ENCODE assay signal across 12 mouse cellular contexts in genomic region chr5:23140183-23140921, GRCm38 (mm10).
DNase-seq lines count a peak whose midpoint lies in the region; ATAC-seq lines count a peak whose summit lies in the region.
"Had no signal": no experiment of that assay in that cellular context is flagged by ENCODE, and none has a peak within 500 bp of the region (broad histone marks: within the 10 kb centered on the region; RNA-seq: fewer than 3 reads in every experiment).

No protein-coding gene starts in this region.

- 38% methylated on average over 9 of the region's 9 CpGs for WGBS in forebrain, embryonic 15.5 days
- WGBS in forebrain, embryonic 11.5 days = 79% methylated on average over 9 of the region's 9 CpGs
- 39% methylated on average over 9 of the region's 9 CpGs for WGBS in midbrain, embryonic 16.5 days

- no peaks in the 10 kb centered on the region for H3K36me3 ChIP-seq in forebrain, embryonic 15.5 days
- no peaks in the 10 kb centered on the region for H3K36me3 ChIP-seq in forebrain, embryonic 11.5 days (ENCODE audit: control insufficient read depth, insufficient read depth, low read length)
- no peaks in the 10 kb centered on the region for H3K36me3 ChIP-seq in midbrain, embryonic 16.5 days (ENCODE audit: control insufficient read depth, insufficient read depth, low read length)
- H3K36me3 ChIP-seq: liver, embryonic 13.5 days had no signal

- peaks cover 5% of the 10 kb centered on the region; the same call in 1 of the 2 replicates for H3K4me1 ChIP-seq in forebrain, embryonic 15.5 days
- no peaks in the 10 kb centered on the region for H3K4me1 ChIP-seq in forebrain, embryonic 11.5 days (replicated peaks; ENCODE audit: control insufficient read depth, insufficient read depth, low read length)
- 0 out of 2 replicates have a peak, but pooled peaks cover 8% of the 10 kb centered on the region for H3K4me1 ChIP-seq in midbrain, embryonic 16.5 days (ENCODE audit: control insufficient read depth, insufficient read depth, low read length)
- H3K4me1 ChIP-seq: liver, embryonic 13.5 days had no signal

- H3K4me3 ChIP-seq in forebrain, embryonic 15.5 days = no peak overlapping the region
- H3K4me3 ChIP-seq in forebrain, embryonic 11.5 days (ENCODE audit: low read depth, low read length) = no peak overlapping the region
- H3K4me3 ChIP-seq in midbrain, embryonic 16.5 days (ENCODE audit: low read depth, low read length) = no peak overlapping the region
- H3K4me3 ChIP-seq: liver, embryonic 13.5 days had no signal

- H3K27ac ChIP-seq in forebrain, embryonic 15.5 days (replicated peaks) = no peak overlapping the region
- no peak overlapping the region for H3K27ac ChIP-seq in forebrain, embryonic 11.5 days (ENCODE audit: low read depth, low read length)
- H3K27ac ChIP-seq in midbrain, embryonic 16.5 days (ENCODE audit: low read length) = peak overlapping the region; percentile 75
- H3K27ac ChIP-seq: liver, embryonic 13.5 days had no signal

- H3K9ac ChIP-seq in forebrain, embryonic 15.5 days (replicated peaks) = no peak overlapping the region
- no peak overlapping the region for H3K9ac ChIP-seq in forebrain, embryonic 11.5 days (ENCODE audit: low read length)
- no peak overlapping the region for H3K9ac ChIP-seq in midbrain, embryonic 16.5 days (ENCODE audit: low read depth, low read length)
- H3K9ac ChIP-seq: liver, embryonic 13.5 days had no signal

- DNase-seq in forebrain, embryonic 11.5 days (ENCODE audit: low spot score) = no peak
- DNase-seq in adipocyte (ENCODE audit: low spot score) = peak; percentile 4
- DNase-seq in forelimb bud, embryonic 11.5 days (ENCODE audit: low read depth, low spot score) = peak; percentile 30
- DNase-seq in layer of hippocampus, adult 18-20 months (ENCODE audit: low spot score in 2 of 2) = no peak
- DNase-seq in cerebellum, adult 18-20 months = no peak
- DNase-seq: cerebellum, adult 11-12 months; kidney, postnatal 14 days; liver, embryonic 13.5 days; right cerebral cortex, adult 18-20 months; thymus, postnatal 14 days had no signal

- H3K27me3 ChIP-seq in forebrain, embryonic 15.5 days = no peaks in the 10 kb centered on the region
- H3K27me3 ChIP-seq in forebrain, embryonic 11.5 days (ENCODE audit: control insufficient read depth, insufficient read depth, low read length) = no peaks in the 10 kb centered on the region
- no peaks in the 10 kb centered on the region for H3K27me3 ChIP-seq in midbrain, embryonic 16.5 days (ENCODE audit: control insufficient read depth, insufficient read depth, low read depth, low read length)
- H3K27me3 ChIP-seq: liver, embryonic 13.5 days had no signal

- peak; percentile 68 for ATAC-seq in forebrain, embryonic 15.5 days (replicated peaks)
- ATAC-seq in forebrain, embryonic 11.5 days (replicated peaks; ENCODE audit: low FRiP score) = no peak
- peak; percentile 79 for ATAC-seq in midbrain, embryonic 16.5 days

- no peaks in the 10 kb centered on the region for H3K9me3 ChIP-seq in forebrain, embryonic 15.5 days
- no peaks in the 10 kb centered on the region for H3K9me3 ChIP-seq in forebrain, embryonic 11.5 days (ENCODE audit: control insufficient read depth, low read length)
- H3K9me3 ChIP-seq in midbrain, embryonic 16.5 days (replicated peaks; ENCODE audit: control insufficient read depth, low read length, poor library complexity, severe bottlenecking) = no peaks in the 10 kb centered on the region; the same call in 1 of the 2 replicates
- H3K9me3 ChIP-seq: liver, embryonic 13.5 days had no signal

- H3K4me2 ChIP-seq in forebrain, embryonic 15.5 days (replicated peaks) = no peak overlapping the region
- no peak overlapping the region for H3K4me2 ChIP-seq in forebrain, embryonic 11.5 days (ENCODE audit: low read depth, low read length, severe bottlenecking)
- no peak overlapping the region for H3K4me2 ChIP-seq in midbrain, embryonic 16.5 days (ENCODE audit: low read length)
- H3K4me2 ChIP-seq: liver, embryonic 13.5 days had no signal

Comparison
In these comparisons a context has a peak if more than half of its experiments do, and no peak if none do; other contexts are left out.
1. DNase-seq: peak in adipocyte (single experiment) and forelimb bud, embryonic 11.5 days (single experiment); none in forebrain, embryonic 11.5 days (single experiment), layer of hippocampus, adult 18-20 months (0 of 2) and cerebellum, adult 18-20 months (0 of 2).